Mouse (Mus musculus) lung, embryonic 14.5 days (tissue): ENCODE data around the gene Glce. TPM values are rescaled to one million over a fixed set of nuclear protein-coding genes. Genes with fewer than 3 reads are reported as not detected.

Experiments used
- ATAC-seq: fragments of 200-750 bp; cut with Nextera tagmentation; 2 replicates; pipeline ENCODE4 v1.8.0; 2017; ENCODE audit warnings: mild to moderate bottlenecking, moderate TSS enrichment, moderate library complexity; ENCODE audit not compliant: insufficient read depth
- DNase-seq: peaks from one replicate; pipeline ENCODE4 v3.0.0-alpha.2; 2015
- H3K27ac ChIP-seq: fragments of 300-500 bp; sonication (generic); 2 replicates; pipeline ENCODE4 v1.5.1; 2014; ENCODE audit warnings: low read depth, mild to moderate bottlenecking, moderate library complexity
- H3K27me3 ChIP-seq: fragments of 300-500 bp; sonication (generic); 2 replicates; pipeline ENCODE4 v1.6.1; 2014; ENCODE audit warnings: low read length, control low read depth; ENCODE audit not compliant: insufficient read depth
- H3K36me3 ChIP-seq: fragments of 300-500 bp; sonication (generic); 2 replicates; pipeline ENCODE4 v1.6.1; 2014; ENCODE audit warnings: control low read depth; ENCODE audit not compliant: insufficient read depth
- H3K4me1 ChIP-seq: fragments of 300-500 bp; sonication (generic); 2 replicates; pipeline ENCODE4 v1.6.1; 2014; ENCODE audit warnings: antibody characterized with exemption, control low read depth; ENCODE audit not compliant: insufficient read depth
- H3K4me2 ChIP-seq: fragments of 300-500 bp; sonication (generic); 2 replicates; pipeline ENCODE4 v1.6.1; 2014; ENCODE audit warnings: mild to moderate bottlenecking
- H3K4me3 ChIP-seq: fragments of 300-500 bp; sonication (generic); 2 replicates; pipeline ENCODE4 v1.5.1; 2014; ENCODE audit warnings: low read depth, low read length
- H3K9ac ChIP-seq: fragments of 300-500 bp; sonication (generic); 2 replicates; pipeline ENCODE4 v1.6.1; 2014
- H3K9me3 ChIP-seq: fragments of 300-500 bp; sonication (generic); 2 replicates; pipeline ENCODE4 v1.6.1; 2016; ENCODE audit warnings: low read depth, low read length, control low read depth
- CTCF ChIP-seq: IDR thresholded peaks from 2 replicates; pipeline ENCODE4 v1.5.1; 2016; ENCODE audit warnings: antibody characterized with exemption, low read depth
- WGBS: fragments of 180-500 bp; shearing (Covaris S2); extraction: QIAGEN DNeasy Blood & Tissue Kit; methylation state at CpG from one replicate; pipeline ENCODE4 v1.1.7; 2014; 5-methylcytosine and 5-hydroxymethylcytosine counted together
- polyA plus RNA-seq: library from polyadenylated mRNA; unstranded; fragments of >200 nt; fragmentation: Nextera tagmentation; extraction: Ambion mirVana; gene quantifications from 2 replicates; pipeline ENCODE4 v1.2.1, GENCODE M21; 2014

The Glce gene
- polyA plus RNA-seq, 1 experiment from 2014 or later: 25.9 TPM

GRCm38 (mm10) chr9:62057881-62058506 is 64.5 kb downstream of the Glce start:
- no peaks in the 10 kb centered on the region for H3K27me3 ChIP-seq
- no peaks in the 10 kb centered on the region for H3K4me1 ChIP-seq
- no peak for ATAC-seq
- no peak overlapping the region for H3K4me2 ChIP-seq
- H3K4me3 ChIP-seq: no peak overlapping the region
- 0 out of 2 replicates have a peak, but pooled peaks cover 4% of the 10 kb centered on the region for H3K36me3 ChIP-seq
- WGBS: 60% methylated on average over 7 of the region's 7 CpGs
- H3K27ac ChIP-seq: no peak overlapping the region
- no peaks in the 10 kb centered on the region for H3K9me3 ChIP-seq
- H3K9ac ChIP-seq: no peak overlapping the region
- DNase-seq: no peak
- TF ChIP-seq CTCF: no peak

- H3K27ac ChIP-seq: no peak overlapping the region
- no peaks in the 10 kb centered on the region for H3K27me3 ChIP-seq
- peak; percentile 30 for DNase-seq
- H3K9ac ChIP-seq: no peak overlapping the region
- ATAC-seq: no peak
- no peak overlapping the region for H3K4me3 ChIP-seq
- no peaks in the 10 kb centered on the region for H3K4me1 ChIP-seq
- 0 out of 2 replicates have a peak, but pooled peaks cover 4% of the 10 kb centered on the region for H3K36me3 ChIP-seq
- H3K9me3 ChIP-seq: no peaks in the 10 kb centered on the region
- H3K4me2 ChIP-seq: no peak overlapping the region
- 76% methylated on average over 2 of the region's 2 CpGs for WGBS
- no peak for TF ChIP-seq CTCF
These were observed 66.2 kb downstream of the Glce start for GRCm38 (mm10) chr9:62056206-62056605.

DNA sequence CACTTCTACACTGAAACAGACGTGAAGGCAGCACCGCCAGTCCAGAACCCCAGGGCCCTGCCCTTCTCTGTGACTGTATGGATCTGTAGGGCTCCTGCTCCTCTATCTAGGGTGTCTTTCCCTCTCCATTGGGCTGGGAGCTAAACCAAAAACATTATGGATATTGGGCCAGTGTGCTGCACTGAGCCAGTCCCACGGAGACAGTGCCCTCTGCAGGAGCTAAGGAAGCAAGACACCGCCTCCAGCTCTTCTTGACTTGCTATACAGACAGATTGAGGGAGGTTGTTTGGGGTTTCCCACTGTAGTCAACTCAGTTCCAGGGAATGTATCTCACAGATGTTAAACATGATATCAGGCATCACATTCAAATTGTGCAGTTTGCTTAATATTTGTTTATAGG is 71.7 kb downstream of the Glce start:
- 41% methylated on average over 4 of the region's 4 CpGs for WGBS
- Histone ChIP-seq H3K27ac (no peak overlapping the region), H3K4me2 (no peak overlapping the region), H3K36me3 (no peaks in the 10 kb centered on the region), H3K4me3 (no peak overlapping the region), H3K9me3 (no peaks in the 10 kb centered on the region), H3K27me3 (no peaks in the 10 kb centered on the region), H3K9ac (no peak overlapping the region), H3K4me1 (no peaks in the 10 kb centered on the region)
- ATAC-seq (no peak), DNase-seq (peak; percentile 75)
- TF ChIP-seq CTCF: peak; percentile 75

- WGBS: 55% methylated on average over 8 of the region's 8 CpGs
- H3K4me1 ChIP-seq: no peaks in the 10 kb centered on the region
- no peak for ATAC-seq
- H3K4me2 ChIP-seq: no peak overlapping the region
- H3K27ac ChIP-seq: no peak overlapping the region
- no peaks in the 10 kb centered on the region for H3K9me3 ChIP-seq
- DNase-seq: no peak
- no peaks in the 10 kb centered on the region for H3K27me3 ChIP-seq
- H3K9ac ChIP-seq: no peak overlapping the region
- H3K36me3 ChIP-seq: no peaks in the 10 kb centered on the region
- TF ChIP-seq CTCF: no peak
- no peak overlapping the region for H3K4me3 ChIP-seq
These were observed 73.3 kb downstream of the Glce start for GRCm38 (mm10) chr9:62049166-62049565.

GRCm38 (mm10) chr9:62042167-62042566 is 80.3 kb downstream of the Glce start:
- 84% methylated on average over 3 of the region's 3 CpGs for WGBS
- DNase-seq (no peak), ATAC-seq (no peak)
- no peaks in the 10 kb centered on the region for H3K27me3 ChIP-seq
- no peak overlapping the region for H3K4me2 ChIP-seq
- TF ChIP-seq CTCF: no peak
- no peak overlapping the region for H3K9ac ChIP-seq
- H3K27ac ChIP-seq: no peak overlapping the region
- no peaks in the 10 kb centered on the region for H3K4me1 ChIP-seq
- no peaks in the 10 kb centered on the region for H3K36me3 ChIP-seq
- H3K4me3 ChIP-seq: no peak overlapping the region
- H3K9me3 ChIP-seq: no peaks in the 10 kb centered on the region

DNA sequence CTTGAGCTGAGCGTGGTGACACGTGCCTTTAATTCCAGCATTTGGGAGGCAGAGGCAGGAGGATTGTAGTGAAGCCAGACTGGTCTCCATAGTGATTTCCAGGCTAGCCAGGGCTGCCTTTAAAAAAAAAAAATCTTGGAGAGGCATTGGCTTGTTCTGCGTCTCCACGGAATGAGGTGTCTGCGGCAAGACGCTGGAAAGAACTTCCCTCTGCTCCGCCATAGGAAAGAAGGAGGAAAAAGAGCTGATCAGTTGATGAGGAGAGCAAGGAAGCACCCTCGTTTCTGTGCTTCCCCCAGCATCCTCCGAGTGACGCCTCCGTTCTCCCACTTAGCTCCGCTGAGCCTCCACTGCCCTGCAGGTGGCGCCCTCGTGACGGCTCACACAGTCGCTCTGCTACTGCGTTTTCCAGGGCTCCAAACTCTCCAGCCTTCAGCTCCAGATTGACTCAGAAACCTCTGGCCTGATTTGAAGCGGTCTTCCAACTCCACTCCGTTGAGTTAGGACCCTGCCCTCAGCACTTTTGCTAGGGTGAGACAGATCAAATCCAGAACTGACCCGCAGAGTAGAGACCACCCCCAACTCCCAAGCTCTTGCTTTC is 82.3 kb downstream of the Glce start:
- H3K4me2 ChIP-seq: peak overlapping the region; percentile 40
- H3K36me3 ChIP-seq: no peaks in the 10 kb centered on the region
- no peak overlapping the region for H3K27ac ChIP-seq
- H3K9me3 ChIP-seq: no peaks in the 10 kb centered on the region
- H3K4me3 ChIP-seq: no peak overlapping the region
- peak; percentile 95 for DNase-seq
- peak; percentile 97 for TF ChIP-seq CTCF
- no peaks in the 10 kb centered on the region for H3K27me3 ChIP-seq
- no peak overlapping the region for H3K9ac ChIP-seq
- ATAC-seq: peak; percentile 73
- H3K4me1 ChIP-seq: no peaks in the 10 kb centered on the region
- 5% methylated on average over 20 of the region's 20 CpGs for WGBS

GRCm38 (mm10) chr9:62035806-62036205 is 86.6 kb downstream of the Glce start:
- whole genome bisulfite sequencing: 72% methylated on average over 1 of the region's 1 CpGs
- H3K9ac ChIP-seq: no peak overlapping the region

More at GRCm38 (mm10) chr9:62035806-62036205, 86.6 kb downstream of the Glce start:
- DNase-seq: no peak
- ATAC-seq: no peak
- Histone ChIP-seq H3K36me3 (no peaks in the 10 kb centered on the region), H3K4me3 (no peak overlapping the region), H3K27ac (no peak overlapping the region), H3K4me1 (no peaks in the 10 kb centered on the region), H3K4me2 (no peak overlapping the region), H3K9me3 (no peaks in the 10 kb centered on the region), H3K27me3 (no peaks in the 10 kb centered on the region)
- TF ChIP-seq CTCF: no peak
